Mouse (Mus musculus): ENCODE results near the gene Grm1. TPM values are rescaled to one million over a fixed set of nuclear protein-coding genes. Genes with fewer than 3 reads are reported as not detected.

Grm1 gene
- total and polyA plus RNA-seq, 3 experiments: 0.66 TPM; not detected in 2

GRCm38 (mm10) chr10:10917857-10918399, 164.2 kb downstream of the Grm1 start:
- H3K9me3 ChIP-seq (replicated peaks): no peaks in the 10 kb centered on the region
- no peaks in the 10 kb centered on the region for H3K4me1 ChIP-seq (ENCODE audit: insufficient read depth, low read depth, low read length)
- DNase-seq (ENCODE audit: low spot score): no peak
- peaks cover 3% of the 10 kb centered on the region; the same call in 1 of the 2 replicates for H3K27me3 ChIP-seq (ENCODE audit: insufficient read depth, low read length)
- TF ChIP-seq TAL1 (conservative IDR thresholded peaks at IDR 0.05; ENCODE audit: low read depth, low read length) (no peak), GATA2 (IDR thresholded peaks at IDR 0.05; ENCODE audit: borderline replicate concordance, low read depth, low read length) (no peak), POLR2AphosphoS5 (IDR thresholded peaks at IDR 0.05; ENCODE audit: insufficient replicate concordance, low read depth, low read length) (no peak), GATA1 (IDR thresholded peaks at IDR 0.05; ENCODE audit: borderline replicate concordance, low read length) (no peak), CTCF (IDR thresholded peaks at IDR 0.05; ENCODE audit: low read depth, low read length) (no peak)
- H3K36me3 ChIP-seq (replicated peaks): no peaks in the 10 kb centered on the region
- no peak for ATAC-seq (ENCODE audit: extremely low read depth, insufficient number of reproducible peaks, low FRiP score, poor library complexity, severe bottlenecking)
- H3K4me3 ChIP-seq (ENCODE audit: low read depth, low read length): no peak overlapping the region

DNA sequence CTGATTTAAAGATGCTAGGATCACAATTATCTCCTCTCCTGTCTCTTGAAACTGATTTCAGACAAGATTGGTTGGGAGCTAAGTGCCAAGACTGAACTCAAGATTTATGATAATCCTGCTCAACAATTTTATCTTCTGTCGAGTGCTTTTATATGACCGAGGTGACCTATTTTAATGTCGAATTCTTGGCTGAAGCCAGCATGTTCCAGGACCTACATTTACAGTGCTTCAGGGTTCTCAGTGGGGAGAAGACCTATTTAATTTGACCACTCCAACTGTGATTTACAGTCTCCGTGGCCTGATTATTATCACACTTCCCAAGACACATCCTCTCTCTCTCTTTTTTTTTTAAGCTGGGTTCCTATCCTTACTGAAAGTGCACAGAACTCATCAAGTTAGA, 168.5 kb downstream of the Grm1 start:
- peaks cover 3% of the 10 kb centered on the region; the same call in 1 of the 2 replicates for H3K27me3 ChIP-seq (ENCODE audit: insufficient read depth, low read length)
- H3K4me3 ChIP-seq (ENCODE audit: low read depth, low read length): no peak overlapping the region
- ATAC-seq (ENCODE audit: extremely low read depth, insufficient number of reproducible peaks, low FRiP score, poor library complexity, severe bottlenecking) (no peak), DNase-seq (ENCODE audit: low spot score) (no peak)
- no peaks in the 10 kb centered on the region for H3K36me3 ChIP-seq (replicated peaks)
- H3K4me1 ChIP-seq (ENCODE audit: insufficient read depth, low read depth, low read length): no peaks in the 10 kb centered on the region
- no peaks in the 10 kb centered on the region for H3K9me3 ChIP-seq (replicated peaks)
- TF ChIP-seq POLR2AphosphoS5 (IDR thresholded peaks at IDR 0.05; ENCODE audit: insufficient replicate concordance, low read depth, low read length) (no peak), GATA1 (IDR thresholded peaks at IDR 0.05; ENCODE audit: borderline replicate concordance, low read length) (no peak), TAL1 (conservative IDR thresholded peaks at IDR 0.05; ENCODE audit: low read depth, low read length) (no peak), GATA2 (IDR thresholded peaks at IDR 0.05; ENCODE audit: borderline replicate concordance, low read depth, low read length) (no peak), CTCF (IDR thresholded peaks at IDR 0.05; ENCODE audit: low read depth, low read length) (no peak)

DNA sequence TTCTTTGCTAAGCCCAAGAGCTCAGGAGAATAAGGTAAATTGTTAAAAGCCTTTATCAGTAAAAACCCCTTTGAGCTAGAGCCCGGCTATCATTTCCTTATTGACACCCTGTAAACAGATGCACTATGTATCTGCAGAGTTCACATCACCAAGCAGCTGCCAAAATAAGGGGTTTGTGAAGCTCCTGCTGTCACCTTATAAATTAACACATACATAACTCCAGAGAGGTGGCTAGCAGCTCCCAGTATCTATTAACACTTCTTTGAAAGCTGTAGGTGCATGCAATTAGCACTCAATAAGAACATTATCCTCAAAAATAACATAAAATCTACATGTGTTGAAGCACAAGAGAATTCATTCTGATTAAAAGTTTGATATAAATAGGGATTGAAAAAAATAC, 191.9 kb downstream of the Grm1 start:
- Histone ChIP-seq H3K36me3 (replicated peaks) (no peaks in the 10 kb centered on the region), H3K9me3 (replicated peaks) (no peaks in the 10 kb centered on the region), H3K27me3 (ENCODE audit: insufficient read depth, low read length) (0 out of 2 replicates have a peak, but pooled peaks cover 2% of the 10 kb centered on the region), H3K4me1 (ENCODE audit: insufficient read depth, low read depth, low read length) (no peaks in the 10 kb centered on the region), H3K4me3 (ENCODE audit: low read depth, low read length) (no peak overlapping the region)
- ATAC-seq (ENCODE audit: extremely low read depth, insufficient number of reproducible peaks, low FRiP score, poor library complexity, severe bottlenecking) (no peak), DNase-seq (ENCODE audit: low spot score) (no peak)
- TF ChIP-seq POLR2AphosphoS5 (IDR thresholded peaks at IDR 0.05; ENCODE audit: insufficient replicate concordance, low read depth, low read length): no peak
- no peak for TF ChIP-seq GATA1 (IDR thresholded peaks at IDR 0.05; ENCODE audit: borderline replicate concordance, low read length)
- TF ChIP-seq GATA2 (IDR thresholded peaks at IDR 0.05; ENCODE audit: borderline replicate concordance, low read depth, low read length): no peak
- TF ChIP-seq TAL1 (conservative IDR thresholded peaks at IDR 0.05; ENCODE audit: low read depth, low read length): no peak
- no peak for TF ChIP-seq CTCF (IDR thresholded peaks at IDR 0.05; ENCODE audit: low read depth, low read length)

GRCm38 (mm10) chr10:10888521-10888920, 193.6 kb downstream of the Grm1 start:
- no peaks in the 10 kb centered on the region for H3K4me1 ChIP-seq (ENCODE audit: insufficient read depth, low read depth, low read length)
- no peak for TF ChIP-seq GATA2 (IDR thresholded peaks at IDR 0.05; ENCODE audit: borderline replicate concordance, low read depth, low read length)
- no peak for TF ChIP-seq CTCF (IDR thresholded peaks at IDR 0.05; ENCODE audit: low read depth, low read length)
- no peak for TF ChIP-seq GATA1 (IDR thresholded peaks at IDR 0.05; ENCODE audit: borderline replicate concordance, low read length)
- TF ChIP-seq POLR2AphosphoS5 (IDR thresholded peaks at IDR 0.05; ENCODE audit: insufficient replicate concordance, low read depth, low read length): no peak
- TF ChIP-seq TAL1 (conservative IDR thresholded peaks at IDR 0.05; ENCODE audit: low read depth, low read length): no peak
- no peaks in the 10 kb centered on the region for H3K36me3 ChIP-seq (replicated peaks)
- ATAC-seq (ENCODE audit: extremely low read depth, insufficient number of reproducible peaks, low FRiP score, poor library complexity, severe bottlenecking) (no peak), DNase-seq (ENCODE audit: low spot score) (no peak)
- no peak overlapping the region for H3K4me3 ChIP-seq (ENCODE audit: low read depth, low read length)
- H3K9me3 ChIP-seq (replicated peaks): no peaks in the 10 kb centered on the region
- H3K27me3 ChIP-seq (ENCODE audit: insufficient read depth, low read length): 0 out of 2 replicates have a peak, but pooled peaks cover 2% of the 10 kb centered on the region

- Histone ChIP-seq H3K9me3 (replicated peaks) (no peaks in the 10 kb centered on the region), H3K4me1 (ENCODE audit: insufficient read depth, low read depth, low read length) (no peaks in the 10 kb centered on the region), H3K4me3 (ENCODE audit: low read depth, low read length) (no peak overlapping the region), H3K36me3 (replicated peaks) (no peaks in the 10 kb centered on the region), H3K27me3 (ENCODE audit: insufficient read depth, low read length) (0 out of 2 replicates have a peak, but pooled peaks cover 2% of the 10 kb centered on the region)
- no peak for DNase-seq (ENCODE audit: low spot score)
- no peak for TF ChIP-seq POLR2AphosphoS5 (IDR thresholded peaks at IDR 0.05; ENCODE audit: insufficient replicate concordance, low read depth, low read length)
- TF ChIP-seq TAL1 (conservative IDR thresholded peaks at IDR 0.05; ENCODE audit: low read depth, low read length): no peak
- no peak for TF ChIP-seq GATA2 (IDR thresholded peaks at IDR 0.05; ENCODE audit: borderline replicate concordance, low read depth, low read length)
- no peak for TF ChIP-seq GATA1 (IDR thresholded peaks at IDR 0.05; ENCODE audit: borderline replicate concordance, low read length)
- no peak for TF ChIP-seq CTCF (IDR thresholded peaks at IDR 0.05; ENCODE audit: low read depth, low read length)
- no peak for ATAC-seq (ENCODE audit: extremely low read depth, insufficient number of reproducible peaks, low FRiP score, poor library complexity, severe bottlenecking)
These were observed 197.2 kb downstream of the Grm1 start for GRCm38 (mm10) chr10:10884992-10885391.

- H3K4me3 ChIP-seq (ENCODE audit: low read depth, low read length): no peak overlapping the region
- H3K9me3 ChIP-seq (replicated peaks): no peaks in the 10 kb centered on the region
- H3K4me1 ChIP-seq (ENCODE audit: insufficient read depth, low read depth, low read length): no peaks in the 10 kb centered on the region
- DNase-seq (ENCODE audit: low spot score): no peak
- H3K27me3 ChIP-seq (ENCODE audit: insufficient read depth, low read length): no peaks in the 10 kb centered on the region
- no peak for ATAC-seq (ENCODE audit: extremely low read depth, insufficient number of reproducible peaks, low FRiP score, poor library complexity, severe bottlenecking)
- TF ChIP-seq TAL1 (conservative IDR thresholded peaks at IDR 0.05; ENCODE audit: low read depth, low read length) (no peak), GATA1 (IDR thresholded peaks at IDR 0.05; ENCODE audit: borderline replicate concordance, low read length) (no peak), POLR2AphosphoS5 (IDR thresholded peaks at IDR 0.05; ENCODE audit: insufficient replicate concordance, low read depth, low read length) (no peak), CTCF (IDR thresholded peaks at IDR 0.05; ENCODE audit: low read depth, low read length) (no peak), GATA2 (IDR thresholded peaks at IDR 0.05; ENCODE audit: borderline replicate concordance, low read depth, low read length) (no peak)
- no peaks in the 10 kb centered on the region for H3K36me3 ChIP-seq (replicated peaks)
These were observed 210.0 kb downstream of the Grm1 start for GRCm38 (mm10) chr10:10872142-10872541.
